Mouse (Mus musculus): Measurements from ENCODE around the gene Syt13.

GRCm38 (mm10) chr2:92940963-92941362 lies 26.1 kb downstream of the Syt13 start:
- no peak for TF ChIP-seq CTCF (IDR thresholded peaks at IDR 0.05; ENCODE audit: low read depth)
- no peak for TF ChIP-seq EP300 (IDR thresholded peaks at IDR 0.05; ENCODE audit: low read depth)

All from heart, postnatal 0 days (tissue).